Mouse (Mus musculus) cerebellum, postnatal 14 days (tissue): ENCODE data around the gene Skida1.
"Not testable (repeated sequence)": the region's sequence is repeated elsewhere in the genome, so short reads cannot be mapped to it uniquely, and the experiment has no call there.

Experiments
- DNase-seq, 2 experiments: peaks; one replicate each; pipeline ENCODE4 v3.0.0; 2021; ENCODE audit warnings: mixed read lengths in 2 of 2

Skida1 gene

DNA sequence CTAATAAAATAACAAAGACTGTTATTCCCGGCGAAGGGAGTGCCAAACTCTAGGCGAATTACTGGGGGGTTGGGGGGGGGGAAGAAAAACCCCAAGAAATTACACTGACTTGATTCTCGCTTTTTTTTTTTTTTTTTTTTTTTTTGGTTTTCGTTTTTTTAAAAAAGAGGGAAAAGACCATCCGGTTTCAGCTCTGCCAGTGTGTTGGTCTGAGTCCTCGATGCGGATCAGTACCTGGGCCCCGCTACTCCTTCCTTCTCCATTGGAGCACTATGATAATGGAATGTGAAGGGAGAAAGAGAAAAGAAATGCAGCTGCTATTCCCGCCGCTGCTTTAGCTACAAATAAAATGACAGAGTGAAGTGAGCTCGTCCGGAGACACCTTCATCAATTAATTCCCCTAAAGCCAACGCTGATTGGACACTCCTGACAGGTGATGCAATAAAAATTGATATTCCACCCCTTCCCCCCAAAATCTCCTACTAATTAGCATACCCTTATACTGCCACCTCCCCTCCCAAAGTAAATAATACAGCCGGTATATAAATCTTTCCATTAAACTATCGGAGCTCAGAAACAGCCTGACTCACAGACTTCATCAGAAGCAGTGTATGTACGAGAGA lies at the start of gene Skida1:
Skida1 (minus strand) TSS at position 599 of the 623 bp plus-strand sequence.
- peak; percentile 50 to 71 for DNase-seq

DNA sequence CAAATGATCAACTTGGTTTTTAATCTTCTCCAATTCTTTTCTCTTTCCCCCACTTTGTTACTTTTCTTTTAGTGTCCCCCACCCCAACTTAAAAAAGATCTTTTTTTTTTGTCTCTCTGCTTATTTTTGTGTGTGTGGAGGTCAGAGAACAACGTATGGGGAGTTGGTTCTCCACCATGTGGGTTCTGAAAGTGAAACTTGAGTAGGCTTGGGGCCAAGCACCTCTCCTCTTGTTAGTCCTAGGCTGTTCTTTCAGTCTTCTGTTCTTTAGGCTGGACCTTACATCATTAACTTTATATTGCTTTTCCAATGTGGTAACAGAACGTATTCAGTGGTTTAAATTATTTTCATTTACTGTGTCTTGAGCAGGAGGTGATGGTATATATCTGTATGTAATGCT lies 47.0 kb upstream of the Skida1 start:
- no peak for DNase-seq

DNA sequence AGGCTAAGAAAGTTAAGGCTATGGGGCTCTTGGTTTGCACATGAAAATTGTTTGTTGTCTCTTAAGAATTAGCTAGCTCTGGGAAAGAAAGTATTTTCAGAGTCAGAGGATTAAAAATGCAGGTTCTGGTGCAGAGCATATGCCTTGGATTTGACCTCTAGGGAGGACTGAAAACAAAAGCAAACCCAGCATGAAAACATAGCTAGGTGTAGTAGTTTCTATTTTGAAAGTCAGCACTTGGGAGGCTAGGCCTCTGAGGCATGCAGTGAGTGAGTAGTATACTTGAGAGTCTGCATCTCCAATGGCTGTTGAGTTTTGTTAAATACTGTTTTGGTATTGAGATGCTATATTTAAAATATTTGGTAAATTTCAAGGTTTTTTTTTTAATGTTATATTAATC lies 45.5 kb upstream of the Skida1 start:
- DNase-seq = no peak

DNA sequence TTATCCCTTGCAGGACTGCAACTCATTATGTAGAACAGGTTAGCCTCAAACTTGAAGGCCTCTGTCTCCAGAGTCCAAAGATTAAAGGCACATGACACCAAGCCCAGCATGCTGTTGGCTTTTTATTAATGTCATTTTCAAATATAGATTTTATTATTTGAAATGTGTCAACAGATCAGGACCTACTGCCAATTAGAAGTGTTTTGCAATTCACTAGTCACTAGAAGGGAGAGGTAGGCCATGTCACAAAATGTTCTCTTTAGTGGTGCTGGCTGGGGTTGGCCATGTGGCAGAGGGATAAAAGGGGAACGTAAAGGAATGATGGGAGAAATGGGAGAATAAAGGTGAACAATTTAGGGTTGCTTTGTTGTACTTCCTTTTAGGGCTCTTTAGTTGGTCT lies 45.0 kb upstream of the Skida1 start:
- DNase-seq = no peak

DNA sequence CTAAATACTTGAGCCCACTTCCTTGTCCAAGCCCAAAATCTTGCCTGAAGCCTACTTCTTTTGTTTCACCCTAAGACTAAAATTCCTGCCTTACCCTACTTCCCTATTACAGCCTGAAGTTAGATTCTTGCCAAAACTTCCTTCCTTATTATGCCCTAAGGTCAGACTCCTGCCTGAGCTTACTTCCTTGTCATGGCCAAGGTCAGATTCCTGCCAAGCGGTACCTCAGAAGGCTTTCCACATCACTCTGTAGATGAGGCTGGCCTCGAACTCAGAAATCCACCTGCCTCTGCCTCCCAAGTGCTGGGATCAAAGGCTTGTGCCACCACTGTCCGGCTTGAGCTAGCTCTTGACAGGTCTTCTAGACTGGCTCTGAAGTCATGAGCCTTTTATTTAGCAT lies 38.8 kb upstream of the Skida1 start:
- not testable (repeated sequence) for DNase-seq

DNA sequence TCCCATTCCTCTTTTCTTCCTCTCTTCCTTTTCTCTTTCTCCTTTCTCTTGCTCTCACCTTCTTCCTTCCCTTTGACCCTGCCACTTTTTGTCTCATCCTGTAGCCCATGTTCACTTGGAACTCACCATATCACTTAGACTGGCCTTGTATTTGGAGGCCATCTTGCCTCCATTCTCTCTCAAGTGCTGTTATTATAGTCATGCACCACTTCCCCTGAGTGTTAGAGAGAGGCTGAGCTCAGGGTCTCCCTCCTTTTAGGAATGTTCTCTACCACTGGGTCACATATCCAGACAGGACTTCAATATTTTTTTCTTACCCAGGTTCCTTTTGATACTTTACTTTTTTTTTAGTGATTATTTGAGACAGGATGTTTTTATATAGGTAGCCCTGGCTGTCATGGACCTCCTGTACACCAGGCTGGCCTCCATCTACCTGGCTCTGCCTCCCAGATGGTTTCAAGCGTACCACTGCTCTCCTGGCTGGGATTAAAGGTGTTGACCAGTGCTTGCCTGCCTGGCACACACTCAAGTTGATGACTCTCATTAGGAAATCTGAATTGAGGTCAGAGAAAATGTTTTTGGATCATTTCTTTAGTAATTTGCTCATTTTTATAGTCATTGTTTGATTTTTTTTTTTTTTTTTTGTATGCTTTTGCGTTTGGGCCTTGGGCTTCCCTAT lies 31.5 kb upstream of the Skida1 start:
- peak; percentile 49 for DNase-seq

DNA sequence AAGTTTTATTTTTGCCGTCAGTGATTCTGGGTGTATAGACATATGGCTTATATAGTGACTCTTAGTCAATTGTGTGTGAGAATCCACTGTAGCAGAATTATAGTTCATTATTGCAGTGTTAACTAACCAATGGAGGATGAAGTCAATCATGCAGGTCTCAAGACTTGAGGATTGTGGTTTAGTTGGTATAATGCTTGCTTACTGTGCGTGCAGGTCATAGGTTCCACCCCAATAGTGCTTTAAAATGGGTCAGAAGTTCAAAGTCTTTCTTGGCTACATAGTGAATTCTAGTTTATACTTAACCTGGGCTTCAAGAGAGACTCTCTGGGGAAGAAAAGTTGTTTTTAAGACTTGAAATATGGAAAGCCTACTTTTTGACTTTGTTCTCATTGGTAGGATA lies 23.1 kb upstream of the Skida1 start:
- DNase-seq = no peak

DNA sequence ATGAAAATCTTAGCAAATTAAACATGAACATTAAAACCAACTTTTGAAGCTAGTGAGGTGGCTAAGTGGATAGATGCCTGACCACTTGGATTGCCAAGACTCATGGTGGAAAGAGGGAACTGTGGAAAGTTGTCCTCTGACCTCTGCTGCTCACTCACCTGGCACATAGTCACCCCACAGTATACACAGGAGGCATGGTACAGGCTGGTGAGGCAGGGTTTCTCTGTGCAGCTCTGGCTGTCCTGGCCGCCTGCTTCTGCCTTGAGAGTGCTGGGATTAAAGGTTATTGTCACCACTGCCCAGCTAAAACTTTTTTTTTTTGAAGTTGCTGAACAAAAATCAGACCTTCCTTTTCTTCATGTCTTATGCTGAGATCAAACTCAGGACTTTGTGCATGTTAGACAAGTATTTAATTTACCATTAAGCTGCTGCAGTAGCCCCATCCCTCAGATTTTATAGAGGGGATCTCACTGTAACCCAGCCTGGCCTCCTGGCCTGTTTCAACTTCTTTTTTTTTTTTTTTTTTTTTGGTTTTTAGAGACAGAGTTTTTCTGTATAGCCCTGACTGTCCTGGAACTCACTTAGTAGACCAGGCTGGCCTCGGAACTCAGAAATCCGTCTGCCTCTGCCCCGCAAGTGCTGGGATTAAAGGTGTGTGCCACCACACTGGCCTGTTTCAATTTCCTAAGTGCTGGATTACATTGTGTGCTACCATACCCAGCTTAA lies 19.4 kb upstream of the Skida1 start:
- DNase-seq = no peak

DNA sequence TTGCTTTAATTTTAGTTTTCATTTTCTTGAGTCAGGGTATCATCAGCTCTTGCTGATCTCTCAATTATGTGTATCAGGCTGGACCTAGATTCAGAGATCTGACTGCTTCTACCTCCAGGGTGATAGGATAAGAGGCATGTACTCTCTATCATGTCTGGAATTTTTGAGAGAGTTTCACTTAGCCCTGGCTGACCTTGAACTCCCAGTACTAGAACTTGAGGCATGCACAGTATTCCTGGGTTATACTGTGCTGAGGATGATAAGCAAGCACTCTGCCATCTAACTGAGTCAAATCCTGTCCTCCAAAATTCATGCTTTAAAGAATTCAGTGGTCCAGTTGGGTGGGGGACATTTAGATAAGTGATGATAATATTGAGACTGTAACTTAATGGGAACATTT lies 17.6 kb upstream of the Skida1 start:
- DNase-seq = no peak

DNA sequence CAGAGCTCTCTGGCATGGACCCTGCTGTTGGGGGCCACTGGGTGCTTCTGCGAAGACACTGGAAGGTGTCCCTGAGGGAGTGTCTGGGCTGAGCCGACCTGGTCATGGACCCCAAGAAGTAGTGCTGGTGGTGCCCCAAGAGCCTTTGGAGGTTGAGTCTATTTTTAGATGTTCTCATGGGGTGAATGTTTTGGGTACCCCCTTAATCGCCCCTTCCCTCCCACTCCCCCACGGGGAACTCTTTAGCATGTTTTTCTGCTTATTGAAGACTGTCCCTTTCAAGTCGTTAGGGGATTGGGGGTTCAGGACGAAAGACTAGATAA lies 16.8 kb upstream of the Skida1 start:
- no peak for DNase-seq

DNA sequence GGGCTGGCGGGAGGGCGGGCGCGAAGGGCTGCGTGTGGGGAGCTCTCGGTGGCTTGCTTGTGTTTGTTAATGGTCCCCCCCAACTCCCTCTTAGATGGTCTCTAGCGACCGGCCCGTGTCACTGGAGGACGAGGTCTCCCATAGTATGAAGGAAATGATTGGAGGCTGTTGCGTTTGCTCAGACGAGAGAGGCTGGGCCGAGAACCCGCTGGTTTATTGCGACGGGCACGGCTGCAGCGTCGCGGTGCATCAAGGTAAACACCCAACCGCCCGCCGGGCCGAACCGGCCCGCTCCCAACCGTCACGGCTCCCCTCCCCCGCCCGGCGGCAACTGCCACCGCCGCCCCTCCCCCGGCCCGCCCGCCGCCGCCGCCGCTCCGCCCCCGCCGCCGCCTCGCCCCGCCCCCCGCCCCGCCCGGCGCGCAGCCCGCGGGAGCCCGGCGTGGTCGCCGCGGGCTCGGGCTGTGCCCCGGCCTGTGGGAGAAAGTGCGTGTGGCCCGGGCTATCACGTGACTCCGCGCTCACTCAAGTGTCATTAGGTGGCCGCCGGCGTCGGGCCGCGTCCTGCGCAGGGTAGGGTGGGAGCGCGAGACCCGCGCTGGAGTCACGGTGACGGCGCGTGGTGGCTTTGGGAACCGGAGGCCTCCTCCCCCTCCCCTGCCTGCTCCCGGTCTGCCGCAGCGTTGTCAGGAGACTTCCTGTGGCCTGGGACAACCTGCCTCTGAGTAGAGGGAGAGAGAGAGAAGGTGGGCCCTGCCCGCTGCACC lies 16.3 kb upstream of the Skida1 start:
- DNase-seq = peak; percentile 87 to 88

DNA sequence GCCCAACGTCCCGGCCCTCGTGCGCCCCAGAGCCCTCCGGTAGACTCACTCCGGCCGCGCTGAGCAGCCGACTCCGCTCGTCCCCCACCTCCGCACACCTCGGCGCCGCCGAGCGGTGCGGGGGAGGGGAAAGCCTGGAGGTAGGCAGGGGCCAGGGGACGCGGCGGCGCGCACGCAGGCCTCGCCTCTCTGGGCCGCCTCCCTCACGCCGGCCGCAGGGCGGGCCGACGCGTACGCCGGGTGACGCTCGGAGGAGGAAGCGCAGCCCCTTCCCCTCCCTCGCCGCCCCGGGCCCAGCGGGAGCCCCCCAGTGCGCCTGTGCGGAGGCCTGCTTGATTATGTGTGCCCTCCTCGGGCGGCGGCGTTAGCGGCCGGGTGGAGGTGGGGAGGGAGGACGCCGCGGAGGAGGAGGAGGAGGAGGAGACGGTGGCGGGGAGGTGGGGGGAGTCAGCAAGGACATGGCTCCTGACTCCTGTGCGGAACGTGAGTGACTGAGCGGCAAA lies 15.6 kb upstream of the Skida1 start:
- DNase-seq = peak; percentile 94 to 96

DNA sequence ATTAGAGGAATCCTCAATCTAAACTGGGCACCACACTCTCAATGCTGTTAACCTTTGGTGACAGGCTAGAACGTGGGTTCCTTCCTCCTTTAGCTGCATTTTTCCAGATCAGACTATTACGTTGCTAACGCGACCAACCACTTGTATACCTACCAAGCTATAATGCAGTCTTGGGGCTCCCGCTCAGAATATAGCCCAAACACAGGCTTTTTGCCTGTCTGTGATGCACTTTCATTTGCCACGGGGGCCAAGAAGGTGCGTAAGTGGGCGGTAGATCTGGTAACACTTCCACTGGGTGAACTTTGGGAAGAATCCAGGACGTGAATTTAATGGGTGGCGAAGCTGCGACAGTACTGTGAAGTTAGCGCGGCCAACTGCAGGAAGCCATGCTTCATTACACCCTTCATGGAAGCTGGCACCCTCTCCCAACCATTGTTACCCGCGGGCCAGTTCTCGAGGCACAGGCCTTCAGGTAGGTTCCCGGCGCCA lies 15.0 kb upstream of the Skida1 start:
- peak; percentile 83 to 88 for DNase-seq

DNA sequence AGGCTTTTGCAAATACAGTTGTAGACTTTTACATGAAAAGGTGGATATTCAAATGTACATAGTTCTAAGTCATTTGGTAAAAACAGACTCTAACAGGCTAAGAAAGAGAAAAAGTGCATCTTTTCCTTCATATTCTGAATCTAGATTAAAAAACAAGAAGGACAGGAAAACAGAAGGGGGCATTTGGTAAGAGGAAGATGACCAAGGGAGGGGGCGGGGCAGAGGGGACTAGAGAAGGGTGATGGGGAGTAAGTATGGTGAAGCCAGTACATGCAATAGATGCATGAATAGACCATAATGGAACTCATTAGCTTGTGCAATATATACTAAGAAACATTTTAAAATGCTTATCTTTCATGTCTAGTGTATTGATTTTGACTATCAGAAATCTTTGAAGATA lies 11.5 kb upstream of the Skida1 start:
- no peak for DNase-seq

DNA sequence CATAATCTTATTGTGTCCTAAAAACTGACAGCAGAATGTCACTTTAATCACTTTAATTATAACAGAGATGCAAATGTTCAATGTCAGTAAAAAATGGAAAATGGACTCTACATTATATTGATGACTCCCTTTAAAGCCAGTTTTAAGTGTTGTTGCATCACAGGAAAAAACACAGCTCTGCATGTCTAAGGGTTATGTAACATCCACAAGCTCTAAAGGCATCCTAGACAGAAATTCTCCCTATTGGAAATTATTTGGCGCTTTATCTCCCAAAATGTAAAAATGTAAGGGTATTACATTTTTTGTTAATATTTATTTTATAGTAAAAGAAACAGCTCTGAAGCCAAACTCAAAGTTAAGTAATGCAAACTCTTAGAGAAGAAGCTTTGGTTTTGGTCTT lies 11.0 kb upstream of the Skida1 start:
- no peak for DNase-seq

DNA sequence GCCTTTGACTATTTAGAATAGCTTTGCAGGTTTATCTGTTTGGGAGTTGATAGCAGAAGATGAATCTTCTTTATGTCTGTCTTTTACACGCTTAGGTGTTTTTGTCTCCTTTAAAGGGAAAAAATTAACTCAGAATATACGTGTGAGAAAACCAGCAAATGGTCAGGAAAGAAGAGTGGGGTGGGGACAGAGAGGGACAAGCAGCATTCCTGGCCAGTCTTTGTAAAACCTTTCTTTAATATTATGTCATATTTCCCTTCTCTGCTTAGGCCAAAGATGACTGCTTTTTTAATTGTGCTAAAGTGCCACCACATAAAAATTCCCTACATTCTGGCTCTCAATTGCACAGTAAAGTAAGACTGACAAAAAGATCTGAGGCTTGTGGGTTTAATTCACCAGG lies 10.2 kb upstream of the Skida1 start:
- peak in 1 of 2 experiments; percentile 22 for DNase-seq

DNA sequence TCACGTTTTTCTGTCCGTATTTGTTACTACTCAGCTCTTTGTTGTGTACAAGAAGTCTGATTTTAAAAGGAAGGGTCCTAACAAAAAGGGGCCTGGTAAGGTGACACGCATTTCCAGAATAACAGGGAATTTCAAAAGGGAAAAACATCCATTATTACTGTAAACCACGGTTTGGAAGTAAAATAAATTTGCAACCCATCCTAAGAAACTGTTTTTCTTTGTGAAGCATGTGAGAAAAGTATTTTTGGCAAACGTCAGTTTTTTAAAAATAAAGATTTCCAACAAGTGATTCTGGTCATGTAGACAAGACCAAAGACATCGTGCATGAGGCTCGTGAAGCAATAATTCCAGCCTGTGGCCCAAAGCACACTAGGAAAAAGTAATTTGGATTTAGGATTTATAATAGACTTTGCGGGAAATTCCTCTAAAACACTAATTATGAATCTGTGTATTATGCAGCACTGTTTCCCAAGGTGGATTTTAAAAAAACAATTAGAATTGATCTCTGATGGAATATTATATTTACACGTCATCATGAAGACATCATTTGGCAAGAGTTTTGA lies 9.4 kb upstream of the Skida1 start:
- peak in 1 of 2 experiments; percentile 26 for DNase-seq

DNA sequence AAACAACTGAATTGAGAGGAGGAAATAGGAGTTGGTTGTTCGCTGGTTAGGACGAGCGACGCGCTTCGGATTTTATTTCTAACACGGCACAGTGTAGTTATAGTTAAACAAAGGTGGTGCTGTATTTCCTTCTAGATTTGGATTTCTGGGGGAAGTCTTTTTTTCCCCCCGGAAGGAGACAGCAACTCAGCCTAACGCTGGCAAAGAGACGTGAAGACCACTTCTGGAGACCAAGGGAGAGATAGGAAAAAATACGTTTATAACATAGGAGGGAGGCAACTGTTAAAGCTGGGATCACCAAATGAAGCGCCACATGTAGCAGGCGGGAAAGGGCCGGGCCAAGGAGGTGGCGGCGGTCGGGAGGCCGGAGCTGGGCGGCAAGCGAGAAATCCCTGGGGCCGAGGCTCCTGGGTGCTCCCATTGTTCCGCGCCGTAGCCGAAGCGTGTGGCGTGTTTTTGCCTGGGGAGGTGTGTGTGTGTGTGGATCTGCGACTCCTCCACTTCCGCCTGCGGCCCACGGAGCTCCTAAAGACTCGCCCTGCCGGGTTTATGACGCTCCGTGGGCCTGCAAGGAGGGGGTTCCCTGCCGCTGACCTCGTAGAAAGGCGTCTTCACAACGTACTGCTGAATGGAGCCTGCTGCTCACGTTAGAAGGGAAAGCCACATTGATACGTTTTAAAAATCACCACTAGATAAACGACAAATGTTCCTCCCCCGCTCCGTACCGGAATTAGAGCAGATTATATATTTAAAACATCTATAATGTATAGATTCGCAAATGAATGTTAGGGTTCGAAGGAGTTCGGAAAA lies 8.7 kb upstream of the Skida1 start:
- peak; percentile 67 to 78 for DNase-seq

DNA sequence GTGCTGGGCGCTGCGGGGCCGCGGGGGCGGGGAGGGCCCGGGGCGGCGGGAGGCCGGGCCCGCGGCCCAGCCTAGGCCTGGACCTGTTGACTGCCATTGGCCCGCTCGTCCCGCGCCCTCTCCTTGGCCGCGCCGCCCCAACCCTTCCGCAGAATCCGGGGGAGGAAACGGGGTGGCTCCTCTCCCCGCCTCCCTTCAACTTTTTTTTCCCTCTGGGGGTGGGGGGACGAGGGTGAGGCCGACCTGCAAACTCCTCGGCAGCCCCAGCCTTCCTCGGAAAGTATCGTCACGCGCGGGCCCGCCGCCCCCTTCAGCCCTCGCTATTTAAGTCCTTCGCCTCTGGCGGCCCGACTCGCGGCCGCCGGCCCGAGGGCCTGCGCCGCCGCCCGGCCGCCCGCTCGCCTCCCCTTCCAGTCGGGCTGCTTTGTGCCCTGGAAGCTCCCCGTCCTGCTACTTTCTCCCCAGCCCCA lies 8.0 kb upstream of the Skida1 start:
- DNase-seq = peak; percentile 87 to 92

DNA sequence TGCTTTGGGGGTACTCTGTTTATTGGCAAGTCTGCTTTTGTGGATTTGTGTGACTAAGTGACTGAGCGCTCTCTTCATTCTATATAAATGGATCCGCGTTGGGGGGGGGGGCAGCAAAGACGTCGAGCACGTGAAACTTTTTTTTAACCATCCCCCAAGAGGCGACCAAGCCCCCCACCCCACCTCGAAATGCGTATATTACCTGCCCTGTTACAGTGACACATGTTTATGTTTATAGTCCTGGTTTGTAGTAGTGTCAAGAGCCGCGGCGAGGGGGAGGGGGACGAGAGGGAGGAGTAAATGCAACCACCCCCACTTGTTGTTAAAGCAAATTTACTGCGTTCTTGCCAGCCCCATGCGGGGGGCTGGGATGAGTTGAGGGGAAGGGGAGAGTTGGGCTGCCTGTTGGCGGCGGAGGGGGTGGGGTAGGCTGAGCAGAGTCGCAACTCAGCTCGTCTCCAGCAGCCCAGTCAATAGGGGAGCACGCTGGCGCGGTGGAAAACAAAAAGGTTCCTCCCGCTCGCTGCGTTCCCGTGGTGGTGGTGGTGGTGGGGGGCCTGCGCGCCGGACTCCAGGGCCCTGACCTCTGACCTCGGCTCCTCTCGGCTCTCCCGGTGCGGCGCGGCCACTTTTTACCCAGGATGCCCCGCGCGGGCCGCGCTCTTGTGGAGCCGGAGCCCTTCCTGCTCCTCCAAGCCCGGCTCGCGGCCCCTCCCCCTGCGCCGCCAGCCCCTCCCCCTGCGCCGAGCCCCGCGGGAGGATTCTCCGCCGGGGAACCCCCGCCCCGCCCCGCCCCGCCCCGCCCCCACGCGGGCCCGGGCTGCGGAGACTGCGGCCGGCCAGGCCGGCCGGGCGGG lies 7.3 kb upstream of the Skida1 start:
- peak; percentile 95 to 97 for DNase-seq
